Mouse (Mus musculus) megakaryocyte progenitor cell, adult 5-6 weeks (primary cell): ENCODE measurements around the gene Efna2. TPM values are rescaled to one million over a fixed set of nuclear protein-coding genes. Genes with fewer than 3 reads are reported as not detected.
"Not testable (repeated sequence)": the region's sequence is repeated elsewhere in the genome, so short reads cannot be mapped to it uniquely, and the experiment has no call there.

ENCODE experiments used
- ATAC-seq: replicated peaks from 2 replicates; pipeline ENCODE4 v1.8.0; 2016; ENCODE audit warnings: mild to moderate bottlenecking, moderate TSS enrichment, inconsistent platforms; ENCODE audit not compliant: poor library complexity
- total RNA-seq, 2 experiments: library from RNA; stranded (forward) in 1 of 2; stranded (reverse) in 1 of 2; fragments of 157-497, 149-512 nt in 1 of 2; fragments of 200-1000 nt in 1 of 2; gene quantifications; 2 replicates each; pipeline versions ENCODE4 v1.2.3 to v1.2.4; 2015 to 2017

Efna2 gene
- total RNA-seq, 2 experiments from 2014 or later = 0.37 TPM; not detected in 1

- no peak for ATAC-seq
Observed at GRCm38 (mm10) chr10:80154384-80154783, 24.9 kb upstream of the Efna2 start.

- ATAC-seq = no peak
Observed at GRCm38 (mm10) chr10:80155277-80155676, 24.0 kb upstream of the Efna2 start.

- no peak for ATAC-seq
Observed at GRCm38 (mm10) chr10:80156002-80156751, 23.1 kb upstream of the Efna2 start.

- no peak for ATAC-seq
Observed at GRCm38 (mm10) chr10:80156752-80157053, 22.6 kb upstream of the Efna2 start.

- ATAC-seq = no peak
Observed at GRCm38 (mm10) chr10:80157141-80157929, 21.9 kb upstream of the Efna2 start.

- ATAC-seq = peak; percentile 21
Observed at GRCm38 (mm10) chr10:80158307-80158986, 20.8 kb upstream of the Efna2 start.

- peak; percentile 2 for ATAC-seq
Observed at GRCm38 (mm10) chr10:80159021-80159560, 20.2 kb upstream of the Efna2 start.

GRCm38 (mm10) chr10:80159561-80160454 lies 19.5 kb upstream of the Efna2 start:
- peak; percentile 84 for ATAC-seq

- ATAC-seq = no peak; the same call in 1 of the 2 replicates
Observed at GRCm38 (mm10) chr10:80160455-80161371, 18.6 kb upstream of the Efna2 start.

GRCm38 (mm10) chr10:80161522-80162242 lies 17.6 kb upstream of the Efna2 start:
- no peak for ATAC-seq

GRCm38 (mm10) chr10:80162243-80162608 lies 17.1 kb upstream of the Efna2 start:
- ATAC-seq = no peak

GRCm38 (mm10) chr10:80162716-80163299 lies 16.5 kb upstream of the Efna2 start:
- ATAC-seq = no peak

GRCm38 (mm10) chr10:80163721-80164120 lies 15.6 kb upstream of the Efna2 start:
- ATAC-seq = no peak

- no peak for ATAC-seq
Observed at GRCm38 (mm10) chr10:80164161-80164997, 14.9 kb upstream of the Efna2 start.

GRCm38 (mm10) chr10:80164998-80165344 lies 14.3 kb upstream of the Efna2 start:
- peak; percentile 60 for ATAC-seq

- ATAC-seq = no peak
Observed at GRCm38 (mm10) chr10:80165392-80166128, 13.7 kb upstream of the Efna2 start, which contains the start of gene Cirbp. Gene Cirbp (plus strand): TSS chr10:80165985.

- not testable (repeated sequence) for ATAC-seq
Observed at GRCm38 (mm10) chr10:80166136-80166535, 13.1 kb upstream of the Efna2 start.
